Mouse (Mus musculus) cerebral cortex, adult 2 months (tissue): ENCODE measurements around the gene Preb.

ENCODE experiments used
- WGBS: fragments of 180-500 bp; shearing (Covaris S2); methylation state at CpG from one replicate; pipeline ENCODE4 v1.1.7; 2018; 5-methylcytosine and 5-hydroxymethylcytosine counted together

Gene Preb

DNA sequence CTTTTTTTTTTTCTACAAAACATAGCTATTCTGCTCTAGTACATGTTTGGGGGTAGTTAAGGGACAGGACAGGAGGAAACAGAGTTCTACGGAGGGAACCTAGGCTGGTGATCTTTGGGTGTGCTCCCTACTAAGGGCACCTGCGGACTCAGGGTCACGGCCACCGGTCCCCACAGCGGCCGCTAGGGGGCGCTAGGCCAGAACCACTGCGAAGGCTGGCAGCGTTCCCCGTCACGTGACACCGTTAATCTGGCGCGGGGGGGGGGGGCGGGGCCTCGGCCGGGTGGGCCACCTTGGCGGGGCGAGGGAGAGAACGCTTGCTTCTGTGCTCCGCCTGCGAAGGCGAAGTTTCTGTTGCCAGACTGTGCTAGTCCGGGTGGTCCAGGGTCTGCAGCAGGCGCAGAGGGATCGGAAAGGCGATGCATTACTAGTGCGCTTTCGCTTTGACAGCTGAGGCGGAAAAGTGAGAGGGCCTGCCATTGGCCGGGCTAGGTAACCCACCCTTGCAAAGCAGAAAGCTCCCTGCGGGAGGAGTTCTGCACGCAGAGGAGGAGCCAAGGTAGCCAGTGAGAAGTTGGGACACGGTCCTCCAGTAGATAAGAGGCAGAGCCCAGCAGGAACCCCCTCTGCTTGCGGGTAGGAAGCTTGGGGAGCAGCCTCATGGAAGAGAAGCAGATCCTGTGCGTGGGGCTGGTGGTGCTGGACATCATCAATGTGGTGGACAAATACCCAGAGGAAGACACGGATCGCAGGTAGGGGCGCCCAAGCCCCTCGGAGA, 38.7 kb downstream of the Preb start, which contains the start of gene Khk:
Gene Khk (plus strand): TSS at position 176 of the 778 bp plus-strand sequence.
- 1% methylated on average over 39 of the region's 40 CpGs for WGBS

- 65% methylated on average over 19 of the region's 19 CpGs for WGBS
Observed at GRCm38 (mm10) chr5:30920621-30921020, 39.5 kb downstream of the Preb start.

DNA sequence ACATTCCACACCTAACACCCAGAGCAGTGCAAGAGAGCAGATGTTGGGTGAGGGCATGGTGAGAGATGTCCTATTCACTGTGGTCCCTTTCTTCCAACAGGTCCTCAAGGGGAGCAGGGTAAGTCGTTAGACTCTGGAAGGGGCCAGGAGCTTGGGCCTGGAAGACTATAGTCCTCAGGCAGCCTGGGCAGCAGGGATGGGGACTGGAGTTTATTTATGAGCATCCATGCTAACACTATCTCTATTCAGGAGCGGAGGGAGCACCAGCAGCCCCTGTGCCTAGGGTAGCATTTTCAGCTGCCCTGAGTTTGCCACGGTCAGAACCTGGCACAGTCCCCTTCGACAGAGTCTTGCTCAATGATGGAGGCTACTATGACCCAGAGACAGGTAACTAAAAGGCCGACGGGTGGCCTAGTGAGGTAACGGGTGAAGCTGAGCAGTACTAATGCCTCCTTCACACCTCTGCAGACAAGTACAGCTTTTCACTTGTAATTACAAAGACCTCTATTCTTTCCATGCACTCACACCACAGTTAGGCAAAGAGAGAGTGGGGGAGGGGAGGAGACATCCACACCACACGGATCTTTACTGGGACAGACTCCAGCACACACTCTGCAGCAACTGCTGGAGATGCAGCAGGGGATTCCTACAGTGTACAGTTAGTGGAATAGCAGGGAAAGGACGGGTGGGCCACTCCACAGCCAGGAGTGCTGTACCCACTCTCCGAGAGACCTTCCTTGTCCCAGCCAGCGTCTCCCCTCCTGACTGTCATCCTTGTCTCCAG, 40.1 kb downstream of the Preb start:
- 66% methylated on average over 11 of the region's 11 CpGs for WGBS

- WGBS, result 96% methylated on average over 8 of the region's 8 CpGs
Observed at GRCm38 (mm10) chr5:30918691-30919090, 41.5 kb downstream of the Preb start.

DNA sequence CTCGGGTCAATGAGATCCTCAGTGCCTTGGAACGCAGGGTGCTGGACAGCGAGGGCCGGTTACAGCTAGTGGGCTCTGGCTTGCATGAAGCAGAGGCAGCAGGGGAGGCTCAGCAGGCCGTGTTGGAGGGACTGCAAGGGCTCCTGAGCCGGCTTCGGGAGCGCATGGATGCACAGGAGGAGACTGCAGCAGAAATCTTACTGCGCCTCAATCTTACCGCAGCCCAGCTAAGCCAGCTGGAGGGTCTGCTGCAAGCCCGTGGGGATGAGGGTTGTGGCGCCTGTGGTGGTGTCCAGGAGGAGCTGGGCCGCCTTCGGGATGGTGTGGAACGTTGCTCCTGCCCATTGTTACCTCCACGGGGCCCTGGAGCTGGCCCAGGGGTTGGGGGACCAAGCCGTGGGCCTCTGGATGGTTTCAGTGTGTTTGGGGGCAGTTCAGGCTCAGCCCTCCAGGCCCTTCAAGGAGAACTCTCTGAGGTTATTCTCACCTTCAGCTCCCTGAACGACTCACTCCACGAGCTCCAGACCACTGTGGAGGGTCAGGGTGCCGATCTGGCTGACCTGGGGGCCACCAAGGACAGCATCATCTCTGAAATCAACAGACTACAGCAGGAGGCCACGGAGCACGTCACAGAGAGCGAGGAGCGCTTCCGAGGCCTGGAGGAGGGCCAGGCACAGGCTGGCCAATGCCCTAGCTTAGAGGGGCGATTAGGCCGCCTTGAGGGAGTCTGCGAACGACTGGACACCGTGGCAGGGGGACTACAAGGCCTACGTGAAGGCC, 42.1 kb downstream of the Preb start:
- WGBS, result 91% methylated on average over 31 of the region's 31 CpGs

- 96% methylated on average over 11 of the region's 11 CpGs for WGBS
Observed at GRCm38 (mm10) chr5:30917348-30917747, 42.8 kb downstream of the Preb start.

DNA sequence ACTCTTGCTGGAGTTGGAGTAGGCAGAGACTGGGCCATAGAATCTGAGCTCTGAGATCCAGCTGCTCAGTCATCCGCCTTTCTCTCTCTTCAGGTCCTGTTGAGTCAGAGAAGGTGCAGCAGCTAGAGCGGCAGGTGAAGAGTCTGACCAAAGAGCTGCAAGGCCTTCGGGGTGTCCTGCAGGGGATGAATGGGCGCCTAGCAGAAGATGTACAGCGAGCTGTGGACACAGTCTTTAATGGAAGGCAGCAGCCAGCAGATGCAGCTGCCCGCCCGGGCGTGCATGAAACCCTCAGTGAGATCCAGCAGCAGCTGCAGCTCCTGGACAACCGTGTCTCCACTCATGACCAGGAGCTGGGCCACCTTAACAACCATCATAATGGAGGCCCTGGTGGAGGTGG, 43.3 kb downstream of the Preb start:
- WGBS, result 98% methylated on average over 9 of the region's 9 CpGs

- WGBS, result 2% methylated on average over 7 of the region's 7 CpGs
Observed at GRCm38 (mm10) chr5:30915974-30916433, 44.2 kb downstream of the Preb start.

- WGBS, result 60% methylated on average over 9 of the region's 9 CpGs
Observed at GRCm38 (mm10) chr5:30915456-30915855, 44.7 kb downstream of the Preb start.

GRCm38 (mm10) chr5:30914849-30915248, 45.3 kb downstream of the Preb start:
- WGBS, result 86% methylated on average over 6 of the region's 6 CpGs

DNA sequence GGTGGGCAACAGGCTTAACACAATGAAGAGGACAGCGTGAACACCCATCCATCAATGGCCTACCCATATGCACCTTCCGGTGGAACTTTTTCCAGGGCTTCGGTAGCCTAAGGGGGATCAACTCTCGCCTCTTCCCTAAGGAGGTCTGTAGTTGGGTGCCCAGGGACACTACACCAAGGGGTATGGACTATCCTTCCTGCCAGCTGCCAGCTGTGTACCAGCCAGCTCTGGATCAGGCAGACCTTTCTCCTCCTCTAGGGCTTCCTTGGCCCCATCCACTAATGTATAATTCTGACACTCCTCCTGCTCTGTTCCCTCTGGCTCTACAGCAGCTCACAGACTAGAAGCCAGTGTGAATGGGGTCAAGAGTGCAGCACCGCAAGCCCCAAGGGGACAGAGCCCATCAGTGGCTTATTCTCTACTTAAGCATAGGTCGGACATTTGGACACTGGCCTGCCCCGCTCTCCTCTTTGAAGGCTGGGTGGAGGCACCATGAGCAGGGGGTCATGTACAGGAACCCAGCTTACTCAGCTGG, 46.0 kb downstream of the Preb start:
- WGBS, result 83% methylated on average over 7 of the region's 7 CpGs

- WGBS, result 49% methylated on average over 13 of the region's 13 CpGs
Observed at GRCm38 (mm10) chr5:30913060-30913841, 46.9 kb downstream of the Preb start, which contains the start of gene Emilin1. Emilin1 (plus strand) TSS chr5:30913402.

- WGBS, result 63% methylated on average over 5 of the region's 5 CpGs
Observed at GRCm38 (mm10) chr5:30912156-30912555, 48.0 kb downstream of the Preb start.

DNA sequence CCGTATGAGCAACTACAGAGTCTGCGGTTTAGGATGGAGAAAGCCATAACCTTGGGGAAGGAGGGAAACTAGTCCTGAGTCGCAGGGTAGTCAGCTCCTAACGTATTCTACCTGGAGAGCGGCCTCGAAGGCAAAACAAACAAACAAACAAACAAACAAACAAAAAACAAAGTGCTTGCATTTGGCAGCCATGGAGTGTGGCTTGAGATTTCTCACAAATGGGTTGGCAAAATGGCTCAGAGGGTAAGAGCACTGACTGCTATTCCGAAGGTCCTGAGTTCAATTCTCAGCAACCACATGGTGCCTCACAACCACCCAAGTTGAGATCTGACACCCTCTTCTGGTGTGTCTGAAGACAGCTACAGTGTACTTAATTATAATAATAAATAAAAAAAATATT, 50.3 kb downstream of the Preb start:
- WGBS, result 89% methylated on average over 7 of the region's 7 CpGs

GRCm38 (mm10) chr5:30909300-30909659, 50.9 kb downstream of the Preb start:
- WGBS, result 59% methylated on average over 7 of the region's 7 CpGs

DNA sequence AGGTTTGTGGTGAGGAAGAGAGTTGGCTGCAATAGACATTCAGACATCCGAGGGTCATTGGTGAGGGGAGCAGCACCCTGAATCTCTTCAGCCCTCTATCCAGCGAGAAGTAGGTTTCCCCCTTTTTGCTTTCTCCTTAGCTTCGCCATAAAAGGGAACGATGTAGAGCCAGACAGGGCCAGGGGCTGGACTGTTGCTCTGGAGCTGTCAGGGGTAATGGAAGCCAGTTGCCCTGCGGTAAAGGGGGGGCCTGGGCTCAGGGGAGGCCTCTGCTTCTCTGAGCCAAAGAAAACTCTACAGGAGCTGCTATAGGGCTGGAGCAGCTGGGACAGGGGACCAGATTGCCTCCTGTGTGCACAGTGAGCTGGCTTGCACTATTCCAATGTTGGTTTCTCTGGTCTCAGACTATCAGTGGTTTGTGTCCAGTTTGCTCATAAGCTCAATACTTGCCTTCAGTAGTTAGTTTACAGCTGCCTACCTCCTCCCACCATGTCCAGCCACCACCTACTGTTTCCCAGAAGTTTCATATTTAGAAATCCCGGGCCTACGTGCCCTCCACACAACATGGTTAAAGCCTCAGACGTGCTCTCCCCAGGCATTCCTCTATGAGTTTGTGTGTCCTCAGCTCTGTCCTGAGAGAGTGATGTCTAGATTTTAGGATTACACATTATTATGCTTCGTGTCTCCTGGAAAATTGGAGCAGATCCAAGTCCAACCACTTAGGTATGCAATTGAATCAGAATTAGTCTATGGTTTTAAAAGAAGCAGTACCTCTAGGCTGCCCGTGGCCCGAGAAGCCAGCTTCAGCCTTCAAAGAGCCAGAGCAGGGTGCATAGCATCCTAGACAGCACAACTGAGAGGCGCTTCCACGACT, 51.5 kb downstream of the Preb start:
- 48% methylated on average over 13 of the region's 13 CpGs for WGBS

DNA sequence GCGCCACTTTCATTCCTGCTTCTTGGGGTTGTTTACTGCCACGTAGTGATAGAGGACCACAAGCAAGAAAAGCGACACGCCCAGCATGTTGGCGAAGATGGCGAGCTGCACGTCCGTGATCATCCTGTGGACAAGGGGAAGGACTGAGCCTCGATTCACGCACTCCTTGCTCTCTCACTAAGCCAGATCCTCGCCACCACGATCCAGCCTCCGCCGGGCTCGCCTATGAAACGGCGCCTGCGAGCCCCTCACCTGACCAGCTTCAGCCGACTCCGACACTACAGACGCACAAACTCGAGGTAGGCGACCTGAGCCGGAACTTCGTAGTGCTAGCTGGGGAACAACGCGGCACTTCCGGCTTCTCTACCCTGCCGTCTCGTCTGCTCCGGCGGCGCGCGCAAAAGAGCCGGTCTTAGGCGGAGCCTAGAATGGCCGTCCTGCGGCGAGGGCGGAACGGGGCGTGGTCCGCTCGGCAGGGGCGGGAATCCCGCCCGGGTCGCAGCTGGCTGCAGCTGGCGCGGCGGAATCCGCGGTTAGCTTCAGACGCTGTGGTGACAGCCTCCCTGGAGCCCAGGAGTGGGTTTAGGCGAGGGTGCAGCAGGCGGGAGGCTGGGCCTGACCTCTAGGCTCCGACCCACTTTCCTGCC, 52.6 kb downstream of the Preb start, which contains the start of gene Ost4:
Gene Ost4 (minus strand): TSS at position 376 of the 647 bp plus-strand sequence.
- under 1% methylated on average over 58 of the region's 58 CpGs for WGBS

DNA sequence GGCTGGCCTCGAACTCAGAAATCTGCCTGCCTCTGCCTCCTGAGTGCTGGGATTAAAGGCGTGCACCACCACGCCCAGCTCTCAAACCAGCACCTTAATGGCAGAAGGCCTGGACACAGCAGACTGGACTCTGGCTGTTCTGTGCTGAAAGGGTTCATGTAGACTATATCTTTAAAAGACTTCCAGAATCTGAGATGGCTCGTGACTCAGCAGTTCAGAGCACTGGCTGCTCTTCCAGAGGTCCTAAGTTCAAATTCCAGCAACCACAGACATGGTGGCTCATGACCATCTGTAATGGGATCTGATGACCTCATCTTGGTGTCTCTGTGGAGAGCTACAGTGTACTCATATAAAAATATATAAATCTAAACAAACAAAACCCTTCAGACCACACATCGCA, 58.3 kb downstream of the Preb start:
- 94% methylated on average over 5 of the region's 5 CpGs for WGBS
